In genomic region chr1:34677105-34677741, GRCm38 (mm10) we compare ENCODE assay signal across 9 mouse cellular contexts.
DNase-seq lines count a peak whose midpoint lies in the region; ATAC-seq and TF ChIP-seq lines count a peak whose summit lies in the region.
"Had no signal": no experiment of that assay in that cellular context is flagged by ENCODE, and none has a peak within 500 bp of the region (broad histone marks: within the 10 kb centered on the region; RNA-seq: fewer than 3 reads in every experiment).

No protein-coding gene starts in this region.

- TF ChIP-seq CTCF in midbrain, postnatal 0 days (IDR thresholded peaks at IDR 0.05), result no peak

- H3K4me3 ChIP-seq in hindbrain, embryonic 10.5 days, result peak overlapping the region; percentile 68; the same call in 1 of the 2 replicates
- no peak overlapping the region for H3K4me3 ChIP-seq in hindbrain, embryonic 11.5 days (ENCODE audit: low read depth, low read length)
- H3K4me3 ChIP-seq in embryonic facial prominence, embryonic 12.5 days, result no peak overlapping the region
- H3K4me3 ChIP-seq in hindbrain, embryonic 14.5 days (replicated peaks; ENCODE audit: low read length), result peak overlapping the region; percentile 48
- H3K4me3 ChIP-seq in midbrain, postnatal 0 days (ENCODE audit: low read depth, low read length), result no peak overlapping the region

- H3K4me1 ChIP-seq in hindbrain, embryonic 10.5 days (replicated peaks), result peaks cover 21% of the 10 kb centered on the region
- H3K4me1 ChIP-seq in hindbrain, embryonic 11.5 days (replicated peaks; ENCODE audit: control insufficient read depth, insufficient read depth, low read length), result peaks cover 3% of the 10 kb centered on the region; the same call in 1 of the 2 replicates
- H3K4me1 ChIP-seq in embryonic facial prominence, embryonic 12.5 days, result peaks cover 8% of the 10 kb centered on the region; the same call in 1 of the 2 replicates
- H3K4me1 ChIP-seq in hindbrain, embryonic 14.5 days (replicated peaks; ENCODE audit: control insufficient read depth, insufficient read depth, low read length), result peaks cover 14% of the 10 kb centered on the region; the same call in 1 of the 2 replicates
- H3K4me1 ChIP-seq in midbrain, postnatal 0 days (ENCODE audit: insufficient read depth, low read length), result peaks cover 4% of the 10 kb centered on the region; the same call in 1 of the 2 replicates

- DNase-seq in hindbrain, embryonic 10.5 days (ENCODE audit: low spot score), result no peak
- DNase-seq in hindbrain, embryonic 11.5 days (ENCODE audit: low spot score), result no peak
- no peak for DNase-seq in hindbrain, embryonic 14.5 days (ENCODE audit: low spot score)
- no peak for DNase-seq in midbrain, postnatal 0 days (ENCODE audit: low spot score)
- no peak for DNase-seq in right cerebral cortex, postnatal 25 days
- DNase-seq: cerebellum, adult 9-11 months; thymus, adult 2 months had no signal

- no peaks in the 10 kb centered on the region for H3K36me3 ChIP-seq in hindbrain, embryonic 10.5 days
- no peaks in the 10 kb centered on the region for H3K36me3 ChIP-seq in hindbrain, embryonic 11.5 days (ENCODE audit: control insufficient read depth, insufficient read depth, low read length)
- no peaks in the 10 kb centered on the region for H3K36me3 ChIP-seq in embryonic facial prominence, embryonic 12.5 days
- no peaks in the 10 kb centered on the region for H3K36me3 ChIP-seq in hindbrain, embryonic 14.5 days (replicated peaks; ENCODE audit: control insufficient read depth, insufficient read depth)
- no peaks in the 10 kb centered on the region for H3K36me3 ChIP-seq in midbrain, postnatal 0 days (ENCODE audit: insufficient read depth, low read length)

- H3K27ac ChIP-seq in hindbrain, embryonic 10.5 days, result no peak overlapping the region
- no peak overlapping the region for H3K27ac ChIP-seq in hindbrain, embryonic 11.5 days (ENCODE audit: low read depth, low read length)
- H3K27ac ChIP-seq in embryonic facial prominence, embryonic 12.5 days, result no peak overlapping the region
- H3K27ac ChIP-seq in hindbrain, embryonic 14.5 days, result no peak overlapping the region
- no peak overlapping the region for H3K27ac ChIP-seq in midbrain, postnatal 0 days (ENCODE audit: low read depth, low read length)

- no peaks in the 10 kb centered on the region for H3K9me3 ChIP-seq in hindbrain, embryonic 10.5 days
- H3K9me3 ChIP-seq in hindbrain, embryonic 11.5 days (ENCODE audit: control insufficient read depth, low read length), result no peaks in the 10 kb centered on the region
- H3K9me3 ChIP-seq in embryonic facial prominence, embryonic 12.5 days, result no peaks in the 10 kb centered on the region
- H3K9me3 ChIP-seq in hindbrain, embryonic 14.5 days (ENCODE audit: control insufficient read depth, low read length), result no peaks in the 10 kb centered on the region
- no peaks in the 10 kb centered on the region for H3K9me3 ChIP-seq in midbrain, postnatal 0 days (ENCODE audit: low read length)

- no peak overlapping the region for H3K4me2 ChIP-seq in hindbrain, embryonic 11.5 days (replicated peaks; ENCODE audit: low read depth, low read length)
- peak overlapping the region; percentile 81 for H3K4me2 ChIP-seq in embryonic facial prominence, embryonic 12.5 days (replicated peaks)
- H3K4me2 ChIP-seq in hindbrain, embryonic 14.5 days (replicated peaks), result peak overlapping the region; percentile 94
- peak overlapping the region; percentile 91; the same call in 1 of the 2 replicates for H3K4me2 ChIP-seq in midbrain, postnatal 0 days (ENCODE audit: low read depth, low read length, poor library complexity, severe bottlenecking)

- no peak overlapping the region for H3K9ac ChIP-seq in hindbrain, embryonic 11.5 days (ENCODE audit: low read depth, low read length)
- H3K9ac ChIP-seq in embryonic facial prominence, embryonic 12.5 days, result no peak overlapping the region
- no peak overlapping the region for H3K9ac ChIP-seq in hindbrain, embryonic 14.5 days
- no peak overlapping the region for H3K9ac ChIP-seq in midbrain, postnatal 0 days (replicated peaks; ENCODE audit: low read length, poor library complexity, severe bottlenecking)

- no peak for ATAC-seq in hindbrain, embryonic 11.5 days (ENCODE audit: low FRiP score)
- ATAC-seq in embryonic facial prominence, embryonic 12.5 days (ENCODE audit: insufficient number of reproducible peaks, insufficient read depth, low FRiP score, low TSS enrichment), result no peak
- no peak for ATAC-seq in hindbrain, embryonic 14.5 days (ENCODE audit: low FRiP score)
- ATAC-seq in midbrain, postnatal 0 days (ENCODE audit: low FRiP score), result no peak
- no peak for ATAC-seq in CD4-positive, CD25-positive, alpha-beta regulatory T cell, adult 4 months

- WGBS in hindbrain, embryonic 10.5 days, result 54% methylated on average over 12 of the region's 12 CpGs
- 55% methylated on average over 12 of the region's 12 CpGs for WGBS in hindbrain, embryonic 11.5 days
- 50% methylated on average over 12 of the region's 12 CpGs for WGBS in embryonic facial prominence, embryonic 12.5 days
- WGBS in hindbrain, embryonic 14.5 days, result 56% methylated on average over 12 of the region's 12 CpGs
- 52% methylated on average over 12 of the region's 12 CpGs for WGBS in midbrain, postnatal 0 days

- peaks cover 51% of the 10 kb centered on the region for H3K27me3 ChIP-seq in hindbrain, embryonic 10.5 days (ENCODE audit: insufficient read depth, poor library complexity, severe bottlenecking)
- H3K27me3 ChIP-seq in hindbrain, embryonic 11.5 days (ENCODE audit: control insufficient read depth, insufficient read depth, low read length), result peaks cover 25% of the 10 kb centered on the region
- H3K27me3 ChIP-seq in embryonic facial prominence, embryonic 12.5 days, result peaks cover 53% of the 10 kb centered on the region
- peaks cover 28% of the 10 kb centered on the region for H3K27me3 ChIP-seq in hindbrain, embryonic 14.5 days (ENCODE audit: control insufficient read depth, insufficient read depth, low read length)
- peaks cover 29% of the 10 kb centered on the region for H3K27me3 ChIP-seq in midbrain, postnatal 0 days (ENCODE audit: insufficient read depth, low read length)

Comparison
In these comparisons a context has a peak if more than half of its experiments do, and no peak if none do; other contexts are left out.
1. H3K4me3 ChIP-seq: peak in hindbrain, embryonic 10.5 days (single experiment) and hindbrain, embryonic 14.5 days (single experiment); none in hindbrain, embryonic 11.5 days (single experiment), embryonic facial prominence, embryonic 12.5 days (single experiment) and midbrain, postnatal 0 days (single experiment).